Mouse (Mus musculus) layer of hippocampus, adult 18-20 months (tissue): ENCODE measurements around the gene Calm1. TPM values are rescaled to one million over a fixed set of nuclear protein-coding genes. Genes with fewer than 3 reads are reported as not detected.
"Not testable (repeated sequence)": the region's sequence is repeated elsewhere in the genome, so short reads cannot be mapped to it uniquely, and the experiment has no call there.

Experiments
- DNase-seq, 2 experiments: peaks; one replicate each; pipeline ENCODE4 v3.0.0; 2022; ENCODE audit warnings: low spot score in 2 of 2
- long read RNA-seq: library from polyadenylated mRNA; stranded (forward); transcript quantifications from one replicate; pipeline ENCODE4 v2.0.0, GENCODE M21; 2021
- total RNA-seq, 2 experiments: library from RNA; stranded (reverse); gene quantifications; 2 replicates each; pipeline ENCODE4 v1.2.3; 2021

The Calm1 gene
- 1,000 to 10,000 TPM; 2,031 to 2,127 TPM for total RNA-seq
- long read RNA-seq, full-length matches to known transcripts = 6,624 of 7,187 reads
- long read RNA-seq, partial matches to known transcripts = 58 of 7,187 reads
- long read RNA-seq, other reads (novel, unspliced or antisense) = 505 of 7,187 reads

DNA sequence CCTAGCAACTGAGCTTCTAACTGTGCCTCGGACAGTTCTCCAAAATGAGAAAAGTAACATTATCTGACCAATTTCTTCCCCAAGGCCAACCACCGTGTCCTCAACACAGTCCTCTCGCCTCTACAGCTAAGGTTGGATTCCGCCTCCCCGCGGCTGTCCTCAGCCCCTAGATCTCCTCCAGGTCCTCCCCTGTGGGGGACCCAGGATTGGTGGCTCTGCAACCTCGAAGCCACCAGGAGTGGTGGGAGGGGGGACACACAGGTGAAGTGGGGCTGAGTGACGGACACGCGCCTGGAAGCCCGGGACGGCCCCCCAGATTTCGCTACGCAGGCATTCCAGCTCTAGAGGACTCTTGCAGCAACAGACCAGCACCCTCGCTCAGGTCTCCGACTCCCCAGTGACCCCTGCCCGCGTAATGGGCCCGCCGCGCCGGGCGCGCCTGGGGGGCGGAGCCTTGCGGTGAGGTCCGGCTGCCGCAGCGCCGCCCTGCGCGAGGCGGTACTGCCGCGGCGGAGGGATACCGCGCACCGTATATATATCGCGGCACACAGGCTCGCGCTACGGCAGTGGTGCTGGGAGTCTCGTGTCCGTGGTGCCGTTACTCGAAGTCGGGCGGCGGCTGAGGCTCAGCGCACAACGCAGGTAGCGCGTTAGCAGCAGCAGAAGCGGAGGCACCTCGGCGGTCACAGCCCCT is at the start of gene Calm1:
Calm1 (plus strand) TSS at position 469 of the 694 bp plus-strand sequence.
- DNase-seq = peak; percentile 91 to 95

GRCm38 (mm10) chr12:100152466-100152865 is 46.8 kb upstream of the Calm1 start:
- no peak for DNase-seq

DNA sequence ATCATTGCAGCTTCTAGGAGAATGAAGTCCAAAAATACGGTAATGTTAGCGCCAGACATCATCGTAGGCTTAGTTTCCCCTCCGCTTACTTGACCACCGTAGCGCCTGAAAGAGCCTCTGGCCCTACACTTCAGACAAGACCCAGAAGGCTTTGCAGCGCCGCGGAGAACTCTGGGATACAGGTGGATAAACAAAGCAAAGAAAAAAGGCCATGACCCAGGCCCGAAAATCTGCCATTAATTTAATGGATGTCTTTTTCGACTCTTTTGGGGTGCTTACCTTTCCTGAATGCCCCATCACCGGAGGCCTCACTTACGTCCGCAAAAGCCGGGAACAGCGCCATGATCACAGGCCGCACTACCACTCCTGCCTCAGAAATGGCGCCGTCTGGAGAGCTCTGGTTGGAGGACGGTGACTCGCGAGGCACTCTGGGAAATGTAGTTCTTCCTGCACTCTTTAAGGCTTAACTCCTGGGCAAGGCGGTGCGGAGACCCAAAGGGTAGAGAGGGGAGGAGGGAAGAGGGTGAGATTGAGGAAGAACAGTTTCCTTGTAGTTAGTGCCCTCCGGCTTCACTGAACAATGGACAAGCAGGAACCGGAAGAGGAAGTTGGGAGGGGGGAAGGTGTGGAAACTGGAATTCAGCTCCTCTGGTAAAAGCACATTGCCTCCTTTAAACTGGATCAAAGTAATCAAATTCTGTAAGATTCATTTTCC is 39.8 kb upstream of the Calm1 start, which contains the start of gene Nrde2:
Nrde2 (minus strand) TSS at position 393 of the 715 bp plus-strand sequence.
- DNase-seq = peak; percentile 89 to 96

DNA sequence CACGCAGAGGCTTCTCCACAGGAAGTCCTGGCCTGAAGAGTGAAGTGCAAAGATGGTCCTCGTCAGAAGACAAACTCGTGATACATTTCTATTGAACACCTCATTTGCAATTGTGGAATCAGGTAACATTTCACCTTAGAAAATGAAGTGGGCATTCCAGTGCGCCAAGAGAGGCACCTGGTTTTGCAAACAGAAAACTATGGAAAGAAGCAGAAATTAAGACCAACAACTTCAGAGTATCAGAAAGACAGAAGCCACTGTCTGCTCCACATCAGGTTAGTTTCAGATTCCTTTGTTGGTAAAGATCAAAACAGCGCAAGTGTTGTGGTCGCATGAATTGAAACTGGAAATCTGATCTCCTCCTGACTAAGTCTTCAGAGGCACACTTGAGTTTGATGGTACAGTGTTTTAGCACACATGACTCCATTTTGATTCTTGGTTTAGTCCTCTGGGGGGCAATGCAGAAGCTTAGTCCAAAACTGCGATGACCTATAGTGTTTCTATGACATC is 34.2 kb upstream of the Calm1 start:
- no peak for DNase-seq

DNA sequence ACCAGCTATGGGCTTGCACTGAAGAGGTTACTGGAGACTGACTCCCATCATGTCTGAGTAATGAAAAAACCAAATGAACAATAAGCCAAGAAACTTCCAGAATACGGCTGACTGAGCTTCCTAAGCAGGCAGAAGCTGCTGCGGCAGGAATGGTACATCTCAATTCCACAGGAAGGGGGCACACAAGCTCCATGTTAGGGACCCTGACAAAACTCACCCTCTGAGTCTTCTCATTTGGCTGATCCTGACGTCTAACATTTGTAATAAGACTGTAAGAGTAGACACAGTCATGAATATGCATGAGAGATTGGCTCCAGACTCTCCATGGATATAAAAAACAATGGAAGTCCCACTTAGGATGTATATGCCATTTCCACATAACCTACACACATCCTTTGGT is 33.1 kb upstream of the Calm1 start:
- DNase-seq = peak; percentile 61 to 85

DNA sequence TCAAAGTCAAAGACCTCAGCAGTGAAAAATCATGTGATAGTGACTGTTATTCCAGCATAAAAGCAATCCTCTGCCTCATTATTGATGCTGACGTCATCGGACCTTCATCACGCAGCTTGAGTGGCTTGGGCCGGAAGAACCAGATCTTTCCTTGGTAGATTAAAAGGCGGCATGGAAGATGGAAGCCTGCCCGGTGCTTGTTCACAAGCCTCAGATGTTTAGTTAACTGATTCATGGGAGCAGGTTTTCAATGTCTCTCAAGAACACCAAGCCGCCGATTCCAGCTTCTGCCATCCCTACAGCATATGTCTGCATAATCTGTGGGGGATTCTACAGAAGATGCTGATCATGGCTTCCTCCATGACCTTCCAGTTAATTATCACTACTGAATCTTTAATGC is 32.3 kb upstream of the Calm1 start:
- peak; percentile 56 to 74 for DNase-seq

GRCm38 (mm10) chr12:100167502-100167901 is 31.7 kb upstream of the Calm1 start:
- no peak for DNase-seq

DNA sequence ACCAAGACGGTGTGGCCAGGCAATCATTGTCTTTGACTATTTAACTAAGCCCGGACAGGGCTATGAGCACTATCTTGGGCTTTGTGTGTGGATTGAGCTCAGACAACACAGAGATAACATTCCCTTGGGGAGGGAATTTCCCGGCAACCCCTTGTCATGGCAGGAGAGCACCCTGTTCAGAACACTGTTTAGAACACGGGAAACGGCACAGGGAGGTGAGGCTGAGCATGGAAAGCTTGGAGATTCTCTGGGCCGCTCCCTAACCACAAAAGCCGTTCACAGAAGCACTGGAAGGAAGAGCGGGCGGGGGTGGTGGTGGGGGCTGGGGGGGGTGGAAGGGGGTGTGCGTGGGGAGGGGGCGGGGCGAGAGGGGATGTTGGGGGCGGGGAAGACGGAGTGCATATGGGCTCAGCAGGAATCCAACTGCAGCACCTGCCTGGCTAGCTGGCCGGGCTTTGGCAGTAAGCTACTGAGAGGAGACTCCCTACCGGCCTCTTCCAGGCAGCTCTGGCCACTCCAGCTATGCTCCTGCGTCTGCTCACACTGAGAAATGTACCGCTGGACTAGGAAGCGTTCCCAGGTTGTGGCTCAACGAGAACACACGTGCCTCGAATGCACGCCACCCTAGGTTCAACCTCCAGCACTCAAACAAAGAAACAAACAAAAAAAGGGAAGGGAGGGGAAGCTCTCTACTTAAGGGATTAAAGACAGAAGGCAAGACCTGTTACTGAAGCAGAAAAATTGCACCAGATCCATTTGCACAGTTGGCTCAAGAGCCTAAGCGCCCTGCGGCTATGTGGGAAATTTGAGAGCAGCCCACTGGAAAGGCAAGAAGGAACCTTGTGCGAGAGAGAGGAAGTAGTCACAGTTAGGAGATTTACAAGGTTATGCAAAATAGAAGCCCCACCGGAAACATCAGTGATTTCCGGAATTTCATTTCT is 31.0 kb upstream of the Calm1 start:
- DNase-seq = no peak

DNA sequence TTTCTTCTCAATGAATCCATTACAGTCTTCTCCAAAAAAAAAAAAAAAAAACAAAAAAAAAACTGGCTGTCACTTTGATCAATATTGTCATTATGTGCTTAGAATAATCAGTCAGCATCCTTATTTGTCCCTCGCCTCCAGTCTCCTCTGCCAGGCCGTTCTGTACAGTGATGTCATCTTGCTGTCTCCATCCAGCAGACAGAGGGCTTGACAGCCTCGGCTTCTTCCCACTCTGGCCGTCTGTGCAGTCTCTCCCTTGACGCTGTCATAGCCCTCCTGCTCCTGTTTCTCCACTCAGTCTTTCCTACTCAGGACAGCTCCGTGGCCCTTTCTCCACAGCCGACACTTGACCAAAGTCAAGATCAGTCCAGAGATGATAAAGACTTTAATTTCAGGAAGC is 26.8 kb upstream of the Calm1 start:
- peak; percentile 7 to 52 for DNase-seq

GRCm38 (mm10) chr12:100176469-100177056 is 22.7 kb upstream of the Calm1 start:
- DNase-seq = no peak

DNA sequence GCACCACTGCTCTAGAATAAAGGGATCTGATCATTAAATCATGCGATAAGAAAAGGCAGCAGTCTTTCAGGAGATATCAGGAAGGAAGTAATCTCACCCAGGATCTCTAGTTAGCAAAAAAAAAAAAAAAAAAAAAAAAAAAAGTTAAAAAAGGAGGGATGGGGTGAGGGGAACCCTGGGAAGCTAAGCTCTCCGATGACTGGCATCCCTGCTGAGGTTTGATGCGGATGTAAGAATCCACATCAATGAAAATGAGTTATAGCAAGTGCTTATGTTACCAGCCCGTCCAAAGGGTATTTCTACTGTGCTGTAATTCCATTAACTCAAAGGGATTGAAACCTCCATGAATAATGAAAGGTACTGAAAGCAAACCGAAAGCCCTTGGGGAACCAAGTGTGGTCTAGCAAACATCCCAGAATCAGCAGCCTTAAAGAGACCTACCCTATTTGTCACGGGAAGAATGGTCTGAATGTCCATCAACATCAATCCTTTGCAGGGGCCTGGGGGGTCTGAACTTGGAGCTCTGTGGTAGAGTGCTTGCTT is 20.3 kb upstream of the Calm1 start:
- DNase-seq = no peak

- no peak for DNase-seq
These were observed 18.4 kb upstream of the Calm1 start for GRCm38 (mm10) chr12:100180802-100181201.

DNA sequence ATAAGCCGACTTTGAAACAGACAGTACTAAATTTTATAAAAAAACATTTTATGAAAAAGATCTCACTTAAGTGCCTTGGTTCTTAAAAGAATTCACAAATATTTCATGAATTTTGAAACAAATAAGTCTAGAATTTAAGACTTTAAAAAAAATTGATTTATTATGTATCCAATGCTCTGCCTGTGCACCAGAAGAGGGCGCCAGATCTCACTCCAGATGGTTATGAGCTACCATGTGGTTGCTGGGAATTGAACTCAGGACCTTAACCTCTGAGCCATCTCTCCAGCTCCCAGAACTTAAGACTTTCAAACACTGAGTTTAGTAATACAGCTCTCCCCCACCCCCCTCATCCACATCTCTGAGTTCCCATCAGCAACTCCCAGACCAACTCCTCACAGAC is 16.6 kb upstream of the Calm1 start:
- DNase-seq = no peak

DNA sequence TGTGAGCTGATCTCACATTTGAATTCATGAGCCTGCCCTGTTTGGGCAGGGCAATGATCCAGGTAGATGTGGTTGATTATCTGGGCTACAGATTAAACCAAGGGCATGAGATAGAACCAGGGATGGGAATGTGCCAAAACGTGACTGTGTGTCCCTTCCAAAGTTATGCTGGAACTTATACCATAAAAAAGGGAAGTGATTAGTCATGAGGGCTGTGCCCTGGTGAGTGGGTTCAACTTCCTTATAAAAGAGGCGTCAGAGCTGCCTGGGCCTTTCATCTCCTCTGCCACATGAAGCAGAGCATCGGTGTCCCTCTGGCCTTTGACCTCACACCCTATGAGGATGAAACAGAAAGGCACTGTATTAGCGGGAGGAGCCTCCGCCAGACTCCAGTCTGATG is 15.3 kb upstream of the Calm1 start:
- no peak for DNase-seq

GRCm38 (mm10) chr12:100184976-100185375 is 14.3 kb upstream of the Calm1 start:
- not testable (repeated sequence) for DNase-seq

DNA sequence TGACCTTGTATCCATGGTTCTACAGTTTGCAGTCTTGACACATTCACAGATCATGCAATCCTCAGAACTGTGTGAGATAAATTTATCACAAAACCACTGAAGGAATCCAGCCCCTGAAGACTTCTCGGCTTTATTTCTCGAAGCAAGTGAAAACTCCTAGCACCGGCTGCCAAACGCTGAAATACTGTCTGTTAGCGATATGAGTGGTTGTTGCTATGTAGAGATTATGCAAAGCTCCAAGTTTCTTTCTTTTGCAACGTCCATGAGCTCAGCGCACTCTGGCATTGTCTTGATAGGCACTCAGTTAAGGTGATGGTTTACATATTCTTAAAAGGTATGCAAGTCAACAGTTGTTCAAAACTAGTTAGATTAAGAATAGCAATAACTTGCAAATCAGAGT is 13.3 kb upstream of the Calm1 start:
- DNase-seq = peak in 1 of 2 experiments; percentile 32

DNA sequence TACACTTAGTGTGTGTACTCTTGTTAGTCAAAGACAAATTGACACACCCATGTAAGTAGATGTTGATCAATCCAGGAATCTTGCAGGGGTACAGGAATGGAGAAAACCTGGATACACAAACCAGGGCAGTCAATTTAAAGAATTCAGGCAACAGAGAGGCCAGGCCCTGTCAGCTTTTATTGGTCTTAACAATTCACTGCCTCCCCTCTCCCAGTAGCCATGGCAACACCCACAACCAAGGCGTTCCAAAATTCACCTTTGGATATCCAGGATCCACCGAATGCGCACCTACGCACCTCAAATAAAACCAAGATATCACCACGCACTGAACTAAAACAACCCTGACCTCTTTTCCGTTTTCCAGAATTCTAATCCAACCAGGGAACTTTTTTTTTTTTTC is 12.9 kb upstream of the Calm1 start:
- DNase-seq = peak in 1 of 2 experiments; percentile 50

- DNase-seq = peak; percentile 100
These were observed 12.1 kb upstream of the Calm1 start for GRCm38 (mm10) chr12:100187013-100187755.

GRCm38 (mm10) chr12:100187756-100188430 is 11.3 kb upstream of the Calm1 start:
- peak in 1 of 2 experiments; percentile 50 for DNase-seq
